Mouse (Mus musculus): ENCODE data around the gene Thoc6.

GRCm38 (mm10) chr17:23631241-23631640 is 42.4 kb downstream of the Thoc6 start:
- TF ChIP-seq E2F4 (IDR thresholded peaks at IDR 0.05; ENCODE audit: insufficient read depth) (no peak), TCF12 (IDR thresholded peaks at IDR 0.05; ENCODE audit: insufficient read depth, poor library complexity, severe bottlenecking) (no peak), CEBPB (IDR thresholded peaks at IDR 0.05; ENCODE audit: insufficient read depth, poor library complexity, severe bottlenecking) (no peak), POLR2A (IDR thresholded peaks at IDR 0.05; ENCODE audit: insufficient read length, low read depth) (no peak), SRF (IDR thresholded peaks at IDR 0.05; ENCODE audit: control insufficient read depth, insufficient read length, low read depth) (no peak), MYOG (IDR thresholded peaks at IDR 0.05; ENCODE audit: control insufficient read depth in 1 of 3, insufficient read depth in 1 of 3, insufficient read length in 2 of 3, low read depth in 2 of 3) (no peak), USF1 (IDR thresholded peaks at IDR 0.05; ENCODE audit: low read depth) (no peak), POLR2AphosphoS2 (IDR thresholded peaks at IDR 0.05; ENCODE audit: insufficient read length, low read depth) (no peak)
